Mouse (Mus musculus): ENCODE results near the gene Alkbh5. TPM values are rescaled to one million over a fixed set of nuclear protein-coding genes. Genes with fewer than 3 reads are reported as not detected.

Alkbh5 gene
- 10 to 100 TPM; 17.2 to 26.4 TPM for polyA plus RNA-seq (2017; shearing (Covaris generic))

GRCm38 (mm10) chr11:60536180-60536858, at the start of gene Alkbh5:
Gene Alkbh5, plus strand, starts transcription at chr11:60536381.

Other genes with a start within 250 kb of the Alkbh5 start
- 10 to 100 TPM; 22.7 to 25.4 TPM for gene Tom1l2, start 183.5 kb upstream of the Alkbh5 start, polyA plus RNA-seq (2017; shearing (Covaris generic))
- gene Drc3, start 183.1 kb upstream of the Alkbh5 start, polyA plus RNA-seq (2017; shearing (Covaris generic)), result 1 to 10 TPM in 1 of 2 experiments, under 1 TPM in 1; 0.27 to 1.0 TPM
- 10 to 100 TPM; 12.7 to 20.7 TPM for gene Gid4, start 119.2 kb upstream of the Alkbh5 start, polyA plus RNA-seq (2017; shearing (Covaris generic))
- gene Atpaf2, start 117.9 kb upstream of the Alkbh5 start, polyA plus RNA-seq (2017; shearing (Covaris generic)), result 10 to 100 TPM; 38.8 to 44.1 TPM
- gene Drg2, start 81.8 kb upstream of the Alkbh5 start, polyA plus RNA-seq (2017; shearing (Covaris generic)), result 10 to 100 TPM; 42.2 to 53.7 TPM
- gene Myo15, start 67.0 kb upstream of the Alkbh5 start, polyA plus RNA-seq (2017; shearing (Covaris generic)), result under 1 TPM in 1 of 2 experiments, not detected in 1; 0.25 TPM
- gene Llgl1, start 163.3 kb downstream of the Alkbh5 start, polyA plus RNA-seq (2017; shearing (Covaris generic)), result 10 to 100 TPM; 31.0 to 32.5 TPM
- gene Flii, start 190.9 kb downstream of the Alkbh5 start, polyA plus RNA-seq (2017; shearing (Covaris generic)), result 100 to 1,000 TPM; 104 to 176 TPM
- gene Mief2, start 192.0 kb downstream of the Alkbh5 start, polyA plus RNA-seq (2017; shearing (Covaris generic)), result 10 to 100 TPM; 13.6 to 17.9 TPM
- gene Top3a, start 241.0 kb downstream of the Alkbh5 start, polyA plus RNA-seq (2017; shearing (Covaris generic)), result 10 to 100 TPM in 1 of 2 experiments, 1 to 10 TPM in 1; 9.9 to 10.6 TPM
- 1 to 10 TPM; 4.9 to 8.7 TPM for gene Smcr8, start 241.1 kb downstream of the Alkbh5 start, polyA plus RNA-seq (2017; shearing (Covaris generic))

All from activated CD4-positive, CD25-positive, alpha-beta regulatory T cell (primary cell).